Mouse (Mus musculus): Measurements from ENCODE around the gene Lrrc75a.
A peak's percentile ranks its signal among the peaks of the same experiment; 100 is the strongest.
"Not testable (repeated sequence)": the region's sequence is repeated elsewhere in the genome, so short reads cannot be mapped to it uniquely, and the experiment has no call there.

Gene Lrrc75a

DNA sequence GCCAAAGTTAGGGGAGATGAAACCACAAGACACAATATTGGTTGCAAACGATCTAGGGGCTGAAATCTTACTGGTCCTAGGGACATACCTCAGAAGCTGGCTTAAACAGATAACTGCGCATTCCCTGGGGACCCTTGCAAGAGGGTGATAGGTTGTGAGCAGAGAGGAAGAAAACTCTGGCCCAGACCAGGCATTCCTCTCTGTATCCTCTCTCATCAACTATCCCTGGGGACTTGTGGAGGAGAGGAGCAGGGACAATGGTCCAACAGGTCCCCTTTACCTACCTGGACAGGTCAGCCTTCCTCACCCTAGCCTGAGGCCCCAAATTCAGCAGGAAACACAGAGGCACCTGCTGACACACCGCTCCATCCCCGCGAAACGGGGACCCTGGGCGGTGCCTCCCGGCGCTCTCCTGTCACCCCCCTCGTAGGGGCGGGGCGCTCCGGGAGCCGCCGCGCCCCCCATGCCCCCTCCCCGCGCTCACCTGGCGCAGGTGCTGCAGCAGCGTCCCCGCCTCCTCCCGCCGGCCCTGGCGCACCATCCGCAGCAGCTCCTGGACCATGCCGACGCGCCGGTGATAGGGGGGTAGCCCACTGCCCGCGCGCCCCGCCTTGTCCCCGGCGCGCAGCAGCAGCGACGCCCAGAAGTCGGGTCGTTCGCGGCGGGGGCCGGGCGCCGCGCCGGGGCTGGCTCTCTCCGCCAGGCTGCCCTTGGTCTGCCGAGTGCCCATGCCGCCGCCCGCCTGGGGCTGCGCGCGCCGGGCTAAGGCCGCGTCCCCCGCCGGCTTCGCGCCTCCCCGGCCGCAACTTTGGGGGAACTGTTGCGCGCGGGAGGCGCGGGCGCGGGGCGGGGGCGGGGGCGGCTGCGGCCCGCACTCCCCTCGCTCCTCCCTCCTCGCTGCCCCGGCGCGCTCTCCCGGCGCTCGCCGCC is at the start of gene Lrrc75a:
Lrrc75a (minus strand) TSS at position 863 of the 930 bp plus-strand sequence.
- DNase-seq (ENCODE audit: low spot score in 2 of 2): no peak

GRCm38 (mm10) chr11:62695126-62695525 is 46.8 kb upstream of the Lrrc75a start:
- no peak for DNase-seq (ENCODE audit: low spot score in 2 of 2)

- DNase-seq (ENCODE audit: low spot score in 2 of 2): no peak
Measured at GRCm38 (mm10) chr11:62693299-62694184, 45.2 kb upstream of the Lrrc75a start.

GRCm38 (mm10) chr11:62691592-62691991 is 43.3 kb upstream of the Lrrc75a start:
- no peak for DNase-seq (ENCODE audit: low spot score in 2 of 2)

DNA sequence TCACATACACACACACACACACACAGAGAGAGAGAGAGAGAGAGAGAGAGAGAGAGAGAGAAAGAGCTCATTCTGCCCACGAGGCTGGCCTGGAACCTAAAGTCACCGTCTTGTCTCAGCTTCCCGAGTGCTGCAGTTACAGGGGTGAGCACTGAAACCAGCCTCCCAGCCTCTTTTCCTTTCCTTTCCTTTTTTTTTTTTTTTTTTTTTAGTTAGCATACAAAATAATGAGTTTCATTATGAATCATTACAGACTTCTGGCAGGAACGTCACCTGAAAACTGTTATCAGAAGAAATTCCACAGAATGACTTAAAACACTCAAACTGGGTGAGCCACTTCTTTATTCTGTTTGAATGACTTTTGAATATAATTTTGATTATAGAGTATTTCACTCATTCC is 31.6 kb upstream of the Lrrc75a start:
- no peak for DNase-seq (ENCODE audit: low spot score in 2 of 2)

- no peak for DNase-seq (ENCODE audit: low spot score in 2 of 2)
Measured at GRCm38 (mm10) chr11:62678778-62679354, 30.5 kb upstream of the Lrrc75a start.

- DNase-seq (ENCODE audit: low spot score in 2 of 2): no peak
Measured at GRCm38 (mm10) chr11:62676290-62676596, 27.9 kb upstream of the Lrrc75a start.

DNA sequence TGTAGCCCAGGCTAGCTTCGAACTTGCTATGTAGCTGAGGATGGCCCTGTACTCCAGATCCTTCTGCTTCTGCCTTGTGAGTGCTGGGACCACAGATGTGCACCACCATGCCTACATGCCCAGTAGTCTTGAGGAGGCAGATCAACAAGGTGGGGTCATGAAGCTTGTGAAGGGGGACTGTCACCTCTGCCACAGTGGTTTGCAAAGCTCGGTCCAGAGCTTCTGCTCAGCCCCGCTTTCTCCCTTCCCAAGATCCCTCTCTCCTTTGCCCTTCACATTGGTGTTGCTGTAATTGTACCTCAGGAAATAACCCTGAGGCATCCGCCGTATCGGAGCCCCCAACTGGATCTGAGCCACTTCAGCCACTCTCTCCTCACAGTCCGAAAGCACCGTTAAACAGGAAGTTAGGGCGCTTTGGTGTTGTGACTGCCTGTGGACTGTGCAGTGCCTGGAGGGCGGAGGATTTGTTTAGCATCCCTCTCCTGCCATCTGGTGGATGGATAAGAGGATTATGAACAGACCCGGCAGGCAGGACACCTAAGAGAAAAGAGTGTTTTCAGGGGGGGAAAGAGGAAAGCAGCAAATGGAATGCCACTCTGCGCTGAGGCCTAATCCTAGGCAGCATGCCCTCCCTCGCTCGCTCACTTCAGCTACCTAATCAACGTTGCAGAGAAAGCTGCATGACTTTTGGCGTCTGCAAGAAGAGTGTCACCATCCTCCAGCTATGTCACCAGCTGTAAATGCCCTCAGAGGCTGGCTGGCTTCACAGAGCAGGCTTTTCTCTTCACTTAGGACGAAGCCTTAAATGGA is 27.4 kb upstream of the Lrrc75a start:
- DNase-seq (ENCODE audit: low spot score in 2 of 2): peak; percentile 33 to 50

- DNase-seq (ENCODE audit: low spot score in 2 of 2): no peak
Measured at GRCm38 (mm10) chr11:62670006-62670405, 21.7 kb upstream of the Lrrc75a start.

DNA sequence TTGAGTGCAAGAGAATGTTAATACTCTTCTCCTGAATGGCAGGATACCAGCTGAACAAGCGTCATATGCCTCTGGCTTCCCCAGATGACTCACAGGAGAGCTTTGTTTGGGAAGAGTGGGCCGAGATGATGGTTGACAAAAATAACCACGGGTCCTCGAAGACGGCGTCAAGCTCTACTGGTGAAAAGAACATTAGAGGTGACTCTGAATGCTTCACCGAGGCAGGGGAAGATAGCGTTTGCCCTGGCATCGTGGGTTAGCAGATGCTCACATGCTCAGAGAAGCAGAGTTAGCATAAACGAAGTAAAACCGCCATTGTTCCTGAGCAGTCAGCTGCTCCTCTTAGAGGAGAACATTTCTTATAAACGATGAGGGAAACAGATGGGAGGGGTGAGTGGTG is 21.1 kb upstream of the Lrrc75a start:
- peak in 1 of 2 experiments; percentile 52 for DNase-seq (ENCODE audit: low spot score in 2 of 2)

GRCm38 (mm10) chr11:62668986-62669385 is 20.7 kb upstream of the Lrrc75a start:
- DNase-seq (ENCODE audit: low spot score in 2 of 2): no peak

DNA sequence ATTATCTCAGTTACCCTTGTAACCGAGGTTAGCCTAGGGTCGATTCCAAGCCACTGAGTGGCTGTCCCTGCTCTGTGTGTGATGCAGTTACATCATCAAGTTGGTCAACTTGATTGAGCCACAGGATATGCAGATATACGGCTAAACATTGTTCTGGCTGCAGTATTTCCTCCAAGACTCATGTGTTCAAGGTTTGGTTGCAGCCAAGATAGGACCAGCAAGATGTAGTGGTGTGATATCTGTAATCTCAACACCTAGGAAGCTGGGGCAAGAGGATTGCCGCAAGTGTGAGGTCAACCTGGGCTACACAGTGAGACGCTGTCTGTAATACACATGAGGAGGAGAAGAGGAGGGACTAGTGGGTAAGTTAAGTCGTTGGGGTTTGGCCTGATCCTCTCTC is 15.9 kb upstream of the Lrrc75a start:
- DNase-seq (ENCODE audit: low spot score in 2 of 2): no peak

DNA sequence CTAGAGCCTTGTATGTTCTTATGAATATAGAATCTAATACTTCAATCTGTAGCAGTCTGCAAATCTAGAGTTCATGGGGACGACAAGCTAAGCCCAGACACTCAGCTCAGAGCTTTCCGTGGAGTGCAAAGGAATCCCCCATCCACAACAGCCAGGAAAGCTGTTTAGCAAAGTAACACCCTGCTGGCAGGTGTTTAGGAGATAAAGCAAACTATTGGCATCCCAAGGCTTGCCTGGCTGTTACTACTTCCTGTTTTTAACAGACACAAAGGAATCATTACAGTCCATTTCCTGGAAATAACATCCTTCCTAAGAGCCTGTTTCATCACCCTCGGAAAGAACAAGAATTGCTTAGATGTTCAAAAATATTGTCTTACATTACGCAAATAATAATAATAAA is 12.6 kb upstream of the Lrrc75a start:
- no peak for DNase-seq (ENCODE audit: low spot score in 2 of 2)

DNA sequence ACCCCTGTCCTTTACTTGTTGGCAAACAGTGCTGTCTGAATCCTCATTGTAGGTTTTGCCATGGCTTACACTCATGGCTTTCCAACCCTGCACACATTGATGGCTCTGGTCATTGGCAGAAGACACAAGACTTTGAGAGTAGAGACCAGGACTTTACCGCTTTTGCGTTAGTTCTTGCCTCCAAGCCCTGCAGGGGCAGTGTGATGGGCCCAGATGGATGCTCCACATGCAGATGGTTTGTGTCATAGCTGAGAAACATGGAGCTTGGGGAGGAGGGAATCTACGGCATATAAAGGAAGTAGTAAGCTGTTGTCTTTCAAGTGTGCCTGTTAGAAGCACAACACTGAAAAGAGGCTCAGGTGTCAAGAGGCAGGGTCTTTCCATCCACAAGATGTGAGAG is 3.8 kb upstream of the Lrrc75a start:
- DNase-seq (ENCODE audit: low spot score in 2 of 2): no peak

DNA sequence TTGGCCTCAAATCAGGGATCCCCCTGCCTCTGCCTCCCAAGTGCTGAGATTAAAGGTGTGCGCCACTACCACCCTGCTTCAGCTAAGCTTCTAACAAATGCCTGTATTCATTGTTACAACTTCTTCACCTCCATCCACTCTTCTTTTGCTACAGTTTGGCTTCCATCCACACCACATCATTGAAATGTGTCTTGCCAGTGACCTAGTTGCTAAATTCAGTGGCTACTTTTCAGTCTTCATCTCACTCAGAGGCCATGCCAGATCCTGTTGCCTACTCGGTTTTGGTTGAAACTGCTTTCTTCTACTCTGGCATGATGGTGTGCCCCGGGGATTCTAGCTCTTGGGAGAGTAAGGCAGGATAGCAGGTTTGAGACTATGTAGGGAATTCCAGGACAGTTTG is 3.2 kb upstream of the Lrrc75a start:
- DNase-seq (ENCODE audit: low spot score in 2 of 2): no peak

GRCm38 (mm10) chr11:62649803-62650202 is 1.5 kb upstream of the Lrrc75a start:
- DNase-seq (ENCODE audit: low spot score in 2 of 2): not testable (repeated sequence)

DNA sequence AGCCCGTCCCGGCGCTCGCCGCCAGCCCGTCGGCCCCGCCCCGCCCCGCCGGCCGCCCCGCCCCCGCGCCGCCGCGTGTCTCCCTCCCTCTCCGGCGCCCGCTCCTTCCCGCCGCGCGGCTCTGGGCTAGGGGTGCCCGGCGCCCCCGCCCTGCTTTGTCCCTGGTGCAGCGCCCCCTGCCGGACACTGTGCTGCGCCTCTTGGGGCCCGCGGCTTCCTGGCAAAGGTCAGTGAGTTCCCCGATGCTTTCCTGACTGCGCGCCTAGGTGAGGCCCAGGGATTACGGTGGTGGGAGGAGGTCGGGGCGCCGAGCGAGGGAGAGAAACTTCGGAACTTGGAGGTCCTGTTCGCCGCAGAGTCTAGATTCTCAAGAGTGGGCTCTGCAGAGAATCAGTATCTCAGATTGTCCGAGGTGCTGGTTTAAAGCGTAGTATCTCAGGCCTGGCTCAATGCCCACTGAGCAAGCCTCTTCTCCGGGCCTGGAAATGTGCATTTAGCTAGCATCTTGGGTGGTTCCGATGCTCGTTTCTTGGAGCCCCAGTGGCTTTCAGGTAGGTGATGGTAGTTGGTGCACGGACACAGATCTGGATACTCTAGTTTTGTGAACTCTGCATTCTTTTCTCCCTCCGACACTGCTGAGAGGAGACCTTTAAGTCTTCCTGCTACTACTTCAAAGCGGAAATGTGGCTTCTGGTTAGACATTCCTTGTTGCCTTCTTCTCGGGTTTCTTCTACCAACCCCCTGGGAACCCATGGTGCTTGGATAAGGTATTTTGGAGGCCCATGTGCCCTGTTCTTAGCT is 468 bp upstream of the Lrrc75a start, which contains the start of gene Mmgt2:
Mmgt2 (plus strand) TSS at position 74 of the 801 bp plus-strand sequence.
- DNase-seq (ENCODE audit: low spot score in 2 of 2): peak; percentile 83 to 85

DNA sequence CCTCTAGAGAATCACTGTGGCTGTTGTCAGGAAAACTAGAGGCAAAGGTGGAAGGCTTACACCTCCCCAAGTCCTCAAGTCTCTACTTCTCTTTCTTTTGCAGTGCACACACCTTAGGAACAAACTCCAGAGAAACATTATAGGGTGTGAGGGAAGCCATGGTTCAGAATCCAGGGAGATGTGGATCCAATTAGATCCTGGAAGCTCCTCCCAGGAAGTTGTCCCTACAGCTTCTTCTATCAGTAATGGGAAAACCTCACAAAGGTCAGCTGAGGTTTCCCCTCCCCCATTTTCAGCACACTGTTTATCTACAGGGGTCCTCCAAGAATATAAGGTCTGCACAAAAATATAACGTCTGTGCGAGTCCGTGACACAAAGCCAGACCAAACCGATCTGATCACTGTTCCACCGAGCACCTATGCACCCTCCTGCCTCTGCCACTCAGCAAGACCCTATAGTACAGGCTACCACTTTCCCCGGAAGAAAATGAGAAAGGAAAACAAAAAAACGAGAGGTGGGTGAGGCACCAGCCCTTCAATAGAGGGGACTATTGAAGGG is 1.3 kb downstream of the Lrrc75a start:
- no peak for DNase-seq (ENCODE audit: low spot score in 2 of 2)

GRCm38 (mm10) chr11:62646495-62646843 is 1.9 kb downstream of the Lrrc75a start:
- no peak for DNase-seq (ENCODE audit: low spot score in 2 of 2)
